Mouse (Mus musculus) liver, postnatal 0 days (tissue): Measurements from ENCODE around the gene Tmem202.

ENCODE experiments used
- CTCF ChIP-seq: sonication (generic); IDR thresholded peaks from 2 replicates; pipeline ENCODE4 v1.5.1; 2016; ENCODE audit warnings: antibody characterized with exemption, low read depth
- EP300 ChIP-seq: IDR thresholded peaks from 2 replicates; pipeline ENCODE4 v1.6.1; 2016; ENCODE audit warnings: antibody characterized with exemption, low read depth, mild to moderate bottlenecking

DNA sequence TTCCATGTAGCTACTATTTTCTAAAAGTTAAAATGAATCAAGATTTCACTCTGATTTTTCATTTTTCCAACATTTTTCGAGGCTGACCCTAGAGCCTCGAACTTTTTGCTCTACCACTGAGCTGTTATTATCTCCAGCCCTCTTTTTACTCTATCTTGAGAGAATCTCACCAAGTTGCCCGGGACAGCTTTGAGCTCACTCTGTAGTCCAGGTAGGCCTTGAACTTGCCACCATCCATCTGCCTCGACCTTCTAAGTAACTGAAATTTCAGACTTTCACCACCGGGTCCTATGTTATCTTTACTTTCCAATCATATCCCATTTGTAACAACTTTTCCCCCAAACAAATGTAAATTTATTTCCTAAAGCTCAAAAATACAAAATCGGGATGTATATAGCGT is 54.9 kb downstream of the Tmem202 start:
- TF ChIP-seq CTCF (no peak), EP300 (no peak)
